10 mouse cellular contexts compared by ENCODE assay signal in the genomic region with DNA sequence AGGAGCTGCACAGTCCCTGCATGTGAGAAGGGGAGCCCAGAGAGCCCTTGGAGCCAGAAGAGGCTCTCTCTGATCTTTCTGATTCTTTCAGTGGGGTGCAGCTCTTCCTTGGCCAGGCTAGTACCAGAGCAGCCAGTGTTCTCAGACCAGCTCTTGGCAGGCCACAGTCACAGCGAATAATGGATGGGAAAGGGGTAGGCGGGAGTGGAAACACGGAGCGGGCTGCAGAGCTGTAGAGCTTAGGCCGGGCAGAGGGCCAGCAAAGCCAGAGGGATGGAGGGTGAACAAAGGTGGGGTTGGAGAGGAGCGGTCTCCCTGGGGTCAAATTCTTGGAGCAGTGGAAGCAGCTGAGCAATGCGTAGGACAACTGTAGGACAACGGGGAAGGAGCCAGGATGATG. TPM values are rescaled to one million over a fixed set of nuclear protein-coding genes. Genes with fewer than 3 reads are reported as not detected.
DNase-seq lines count a peak whose midpoint lies in the region; ATAC-seq and TF ChIP-seq lines count a peak whose summit lies in the region.
"Had no signal": no experiment of that assay in that cellular context is flagged by ENCODE, and none has a peak within 500 bp of the region (broad histone marks: within the 10 kb centered on the region; RNA-seq: fewer than 3 reads in every experiment).

No protein-coding gene starts in this region.

- peak overlapping the region; percentile 23; the same call in 1 of the 2 replicates for H3K9ac ChIP-seq in heart, embryonic 14.5 days (ENCODE audit: low read length)
- H3K9ac ChIP-seq in lung, postnatal 0 days (replicated peaks; ENCODE audit: low read depth): no peak overlapping the region
- no peak overlapping the region for H3K9ac ChIP-seq in midbrain, postnatal 0 days (replicated peaks; ENCODE audit: low read length, poor library complexity, severe bottlenecking)

- H3K4me2 ChIP-seq in heart, embryonic 14.5 days (ENCODE audit: low read length): 0 out of 2 replicates have a peak overlapping the region, but pooled peaks have one; percentile 8
- no peak overlapping the region for H3K4me2 ChIP-seq in lung, postnatal 0 days (replicated peaks; ENCODE audit: low read depth, low read length)
- no peak overlapping the region for H3K4me2 ChIP-seq in midbrain, postnatal 0 days (ENCODE audit: low read depth, low read length, poor library complexity, severe bottlenecking)

- TF ChIP-seq CTCF in lung, postnatal 0 days (IDR thresholded peaks at IDR 0.05): no peak
- no peak for TF ChIP-seq CTCF in midbrain, postnatal 0 days (IDR thresholded peaks at IDR 0.05)

- peaks cover 13 to 17% of the 10 kb centered on the region in 2 experiments for H3K4me1 ChIP-seq in heart, embryonic 14.5 days (ENCODE audit: control insufficient read depth in 2 of 2, insufficient read depth in 2 of 2, low read length in 2 of 2)
- H3K4me1 ChIP-seq in lung, postnatal 0 days (ENCODE audit: insufficient read depth, low read depth, low read length): no peaks in the 10 kb centered on the region
- H3K4me1 ChIP-seq in midbrain, postnatal 0 days (ENCODE audit: insufficient read depth, low read length): 0 out of 2 replicates have a peak, but pooled peaks cover 2% of the 10 kb centered on the region

- H3K27me3 ChIP-seq in heart, embryonic 14.5 days (ENCODE audit: control insufficient read depth, insufficient read depth, low read length): no peaks in the 10 kb centered on the region
- H3K27me3 ChIP-seq in lung, postnatal 0 days (replicated peaks; ENCODE audit: insufficient read depth, low read length): no peaks in the 10 kb centered on the region
- no peaks in the 10 kb centered on the region for H3K27me3 ChIP-seq in midbrain, postnatal 0 days (ENCODE audit: insufficient read depth, low read length)

- H3K4me3 ChIP-seq in heart, embryonic 14.5 days (ENCODE audit: control insufficient read depth in 1 of 2, insufficient read depth in 1 of 2, low read depth in 1 of 2, low read length in 2 of 2): no peak overlapping the region
- no peak overlapping the region for H3K4me3 ChIP-seq in lung, postnatal 0 days (ENCODE audit: low read depth, low read length)
- no peak overlapping the region for H3K4me3 ChIP-seq in midbrain, postnatal 0 days (ENCODE audit: low read depth, low read length)

- H3K9me3 ChIP-seq in heart, embryonic 14.5 days (ENCODE audit: control insufficient read depth, low read length): no peaks in the 10 kb centered on the region
- no peaks in the 10 kb centered on the region for H3K9me3 ChIP-seq in lung, postnatal 0 days (ENCODE audit: low read length)
- no peaks in the 10 kb centered on the region for H3K9me3 ChIP-seq in midbrain, postnatal 0 days (ENCODE audit: low read length)

- DNase-seq in adrenal gland, postnatal 14 days: peak; percentile 44
- no peak for DNase-seq in adrenal gland, adult 18-20 months (ENCODE audit: low spot score in 2 of 2)
- DNase-seq in heart, adult 9 months (ENCODE audit: low spot score in 2 of 2): no peak
- DNase-seq in lung, postnatal 0 days (ENCODE audit: low spot score): peak; percentile 33
- no peak for DNase-seq in lung, adult 18-20 months
- peak; percentile 82 for DNase-seq in midbrain, postnatal 0 days (ENCODE audit: low spot score)
- DNase-seq in frontal cortex, postnatal 25 days (ENCODE audit: low spot score in 2 of 2): no peak
- DNase-seq: cerebellum, adult 8-10 months had no signal

- H3K36me3 ChIP-seq in heart, embryonic 14.5 days (ENCODE audit: control insufficient read depth, insufficient read depth, low read length): 0 out of 2 replicates have a peak, but pooled peaks cover 3% of the 10 kb centered on the region
- H3K36me3 ChIP-seq in lung, postnatal 0 days (ENCODE audit: insufficient read depth, low read length): no peaks in the 10 kb centered on the region
- H3K36me3 ChIP-seq in midbrain, postnatal 0 days (ENCODE audit: insufficient read depth, low read length): no peaks in the 10 kb centered on the region

- ATAC-seq in heart, embryonic 14.5 days (ENCODE audit: insufficient number of reproducible peaks, insufficient read depth, low FRiP score, low read depth): peak; percentile 49
- ATAC-seq in lung, postnatal 0 days: no peak; the same call in 1 of the 2 replicates
- peak; percentile 47; the same call in 1 of the 2 replicates for ATAC-seq in midbrain, postnatal 0 days (ENCODE audit: low FRiP score)

- no peak for TF ChIP-seq EP300 in lung, postnatal 0 days (IDR thresholded peaks at IDR 0.05)

- WGBS in heart, embryonic 14.5 days: 18% methylated on average over 8 of the region's 8 CpGs
- WGBS in lung, postnatal 0 days: 19% methylated on average over 8 of the region's 8 CpGs
- WGBS in midbrain, postnatal 0 days: 43% methylated on average over 8 of the region's 8 CpGs

- no peak overlapping the region; a peak in 1 of 4 replicates for H3K27ac ChIP-seq in heart, embryonic 14.5 days (replicated peaks in 1 of 2; ENCODE audit: control insufficient read depth in 1 of 2, insufficient read depth in 1 of 2, low read depth in 2 of 2, low read length in 2 of 2)
- no peak overlapping the region for H3K27ac ChIP-seq in lung, postnatal 0 days (ENCODE audit: low read length)
- H3K27ac ChIP-seq in midbrain, postnatal 0 days (ENCODE audit: low read depth, low read length): no peak overlapping the region

RNA-seq across cellular contexts. Expression of a gene that starts 5.2 kb away (rescaled TPM):
- not detected in 2 replicates for total RNA-seq in adrenal gland, postnatal 14 days (2021)
- not detected for total RNA-seq in adrenal gland, adult 18-20 months (2021)
- not detected in 2 replicates for polyA plus RNA-seq in heart, embryonic 14.5 days (2014; fragmentation: Nextera tagmentation; extraction: Ambion mirVana)
- not detected in 2 replicates for polyA plus RNA-seq in lung, postnatal 0 days (2015; fragmentation: Nextera tagmentation; extraction: Ambion mirVana)
- not detected in 2 replicates for total RNA-seq in midbrain, postnatal 0 days (2014; rRNA removed)
- not detected in 2 replicates for polyA plus RNA-seq in midbrain, postnatal 0 days (2015; fragmentation: Nextera tagmentation; extraction: Ambion mirVana)
- total RNA-seq: left cerebral cortex, adult 8-10 months had no signal

RNA-seq across cellular contexts. Expression of a gene that starts 13.0 kb away (rescaled TPM):
- total RNA-seq in adrenal gland, postnatal 14 days (2021): 31.9 and 33.5 TPM in 2 replicates
- total RNA-seq in adrenal gland, adult 18-20 months (2021): 10 to 100 TPM; 31.4 to 36.2 TPM
- polyA plus RNA-seq in heart, embryonic 14.5 days (2014; fragmentation: Nextera tagmentation; extraction: Ambion mirVana): 4.1 and 5.0 TPM in 2 replicates
- 2.5 and 3.1 TPM in 2 replicates for polyA plus RNA-seq in lung, postnatal 0 days (2015; fragmentation: Nextera tagmentation; extraction: Ambion mirVana)
- total RNA-seq in midbrain, postnatal 0 days (2014; rRNA removed): 122 and 132 TPM in 2 replicates
- 2.8 and 3.9 TPM in 2 replicates for polyA plus RNA-seq in midbrain, postnatal 0 days (2015; fragmentation: Nextera tagmentation; extraction: Ambion mirVana)

RNA-seq across cellular contexts. Expression of a gene that starts 43.0 kb away (rescaled TPM):
- 26.4 and 49.8 TPM in 2 replicates for total RNA-seq in adrenal gland, postnatal 14 days (2021)
- total RNA-seq in adrenal gland, adult 18-20 months (2021): 10 to 100 TPM; 19.1 to 32.1 TPM
- polyA plus RNA-seq in heart, embryonic 14.5 days (2014; fragmentation: Nextera tagmentation; extraction: Ambion mirVana): 18.3 and 19.6 TPM in 2 replicates
- 103 and 110 TPM in 2 replicates for polyA plus RNA-seq in lung, postnatal 0 days (2015; fragmentation: Nextera tagmentation; extraction: Ambion mirVana)
- 13.0 and 14.1 TPM in 2 replicates for total RNA-seq in midbrain, postnatal 0 days (2014; rRNA removed)
- polyA plus RNA-seq in midbrain, postnatal 0 days (2015; fragmentation: Nextera tagmentation; extraction: Ambion mirVana): 8.7 and 9.9 TPM in 2 replicates

Comparison
In these comparisons a context has a peak if more than half of its experiments do, and no peak if none do; other contexts are left out.
1. DNase-seq: peak in adrenal gland, postnatal 14 days (single experiment), lung, postnatal 0 days (single experiment) and midbrain, postnatal 0 days (single experiment); none in adrenal gland, adult 18-20 months (0 of 2), heart, adult 9 months (0 of 2), lung, adult 18-20 months (0 of 2) and frontal cortex, postnatal 25 days (0 of 2).